Mouse (Mus musculus) left cerebral cortex, adult 9 months (tissue): ENCODE data around the gene Scube3.

ENCODE experiments used
- DNase-seq, 2 experiments: peaks; one replicate each; pipeline ENCODE4 v3.0.0; 2022; ENCODE audit warnings: low spot score in 2 of 2

Scube3 gene

GRCm38 (mm10) chr17:28133193-28133592 is 8.7 kb upstream of the Scube3 start:
- DNase-seq: peak in 1 of 2 experiments; percentile 50

- DNase-seq: no peak
Observed at GRCm38 (mm10) chr17:28135496-28135895, 6.4 kb upstream of the Scube3 start.

- no peak for DNase-seq
Observed at GRCm38 (mm10) chr17:28136266-28136665, 5.7 kb upstream of the Scube3 start.

GRCm38 (mm10) chr17:28138013-28138412 is 3.9 kb upstream of the Scube3 start:
- no peak for DNase-seq

- no peak for DNase-seq
Observed at GRCm38 (mm10) chr17:28138685-28139084, 3.3 kb upstream of the Scube3 start.

GRCm38 (mm10) chr17:28140431-28141204 is 1.3 kb upstream of the Scube3 start:
- no peak for DNase-seq

GRCm38 (mm10) chr17:28141205-28141650 is 713 bp upstream of the Scube3 start:
- DNase-seq: no peak

- no peak for DNase-seq
Observed at GRCm38 (mm10) chr17:28142700-28143610, 1.0 kb downstream of the Scube3 start.

- DNase-seq: no peak
Observed at GRCm38 (mm10) chr17:28143751-28144150, 1.8 kb downstream of the Scube3 start.

- DNase-seq: no peak
Observed at GRCm38 (mm10) chr17:28144241-28144640, 2.3 kb downstream of the Scube3 start.

GRCm38 (mm10) chr17:28148288-28148687 is 6.3 kb downstream of the Scube3 start:
- DNase-seq: no peak

- DNase-seq: no peak
Observed at GRCm38 (mm10) chr17:28149734-28150133, 7.8 kb downstream of the Scube3 start.

GRCm38 (mm10) chr17:28150456-28150855 is 8.5 kb downstream of the Scube3 start:
- DNase-seq: no peak

- DNase-seq: no peak
Observed at GRCm38 (mm10) chr17:28153095-28153494, 11.2 kb downstream of the Scube3 start.

- DNase-seq: no peak
Observed at GRCm38 (mm10) chr17:28154970-28155369, 13.0 kb downstream of the Scube3 start.

- no peak for DNase-seq
Observed at GRCm38 (mm10) chr17:28160361-28160760, 18.4 kb downstream of the Scube3 start.

GRCm38 (mm10) chr17:28161310-28161881 is 19.5 kb downstream of the Scube3 start:
- DNase-seq: no peak

GRCm38 (mm10) chr17:28163666-28164065 is 21.7 kb downstream of the Scube3 start:
- peak in 1 of 2 experiments; percentile 80 for DNase-seq

- DNase-seq: peak in 1 of 2 experiments; percentile 66
Observed at GRCm38 (mm10) chr17:28170460-28171305, 28.7 kb downstream of the Scube3 start.

- DNase-seq: no peak
Observed at GRCm38 (mm10) chr17:28172690-28173089, 30.7 kb downstream of the Scube3 start.
